Mouse (Mus musculus) heart, postnatal 10 days (tissue): Measurements from ENCODE around the gene Naif1. TPM values are rescaled to one million over a fixed set of nuclear protein-coding genes. Genes with fewer than 3 reads are reported as not detected.

Source experiments
- DNase-seq, 2 experiments: peaks; one replicate each; pipeline ENCODE4 v3.0.0; 2021
- intact Hi-C: fragments of 180-260 bp; cut with DNase I; formaldehyde crosslinking; loops from one replicate; pipeline ENCODE4 v1.15.1; 2025
- total RNA-seq, 2 experiments: library from RNA; stranded (reverse); gene quantifications; 2 replicates each; pipeline ENCODE4 v1.2.3; 2021

Gene Naif1
- total RNA-seq, 2 experiments from 2014 or later: 3.2 to 4.4 TPM

GRCm38 (mm10) chr2:32493301-32493701 is 43.0 kb downstream of the Naif1 start:
- intact Hi-C loops: no loop called here
- DNase-seq: no peak

GRCm38 (mm10) chr2:32494522-32494921 is 44.3 kb downstream of the Naif1 start:
- intact Hi-C loops: no loop called here
- DNase-seq: no peak

DNA sequence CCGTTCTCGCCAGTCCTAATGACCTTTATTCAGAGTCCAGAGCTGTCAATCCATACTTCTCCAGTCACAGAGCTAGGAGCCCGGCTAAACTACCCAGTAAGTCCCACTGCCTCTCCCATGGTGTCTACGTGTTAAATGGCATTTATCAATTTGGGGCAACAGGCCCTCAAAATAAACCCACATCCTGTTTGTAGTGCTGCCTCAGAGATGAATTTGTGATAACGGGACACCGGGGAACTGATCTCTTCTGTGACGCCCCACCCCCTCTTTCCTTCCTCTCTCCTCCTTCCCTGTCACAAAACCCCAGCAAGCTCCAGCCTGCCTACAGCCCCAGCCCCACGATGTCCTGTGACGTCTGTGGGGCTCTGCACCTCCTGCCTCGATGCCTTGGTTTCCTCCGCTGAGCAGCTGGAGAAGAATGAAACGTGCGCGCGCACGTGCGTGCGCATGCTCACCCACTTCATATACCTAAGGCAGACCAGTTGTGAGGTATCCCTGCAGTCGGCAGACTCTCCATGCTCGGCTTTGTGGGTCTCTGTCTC is 45.0 kb downstream of the Naif1 start:
- peak; percentile 42 to 48 for DNase-seq

DNA sequence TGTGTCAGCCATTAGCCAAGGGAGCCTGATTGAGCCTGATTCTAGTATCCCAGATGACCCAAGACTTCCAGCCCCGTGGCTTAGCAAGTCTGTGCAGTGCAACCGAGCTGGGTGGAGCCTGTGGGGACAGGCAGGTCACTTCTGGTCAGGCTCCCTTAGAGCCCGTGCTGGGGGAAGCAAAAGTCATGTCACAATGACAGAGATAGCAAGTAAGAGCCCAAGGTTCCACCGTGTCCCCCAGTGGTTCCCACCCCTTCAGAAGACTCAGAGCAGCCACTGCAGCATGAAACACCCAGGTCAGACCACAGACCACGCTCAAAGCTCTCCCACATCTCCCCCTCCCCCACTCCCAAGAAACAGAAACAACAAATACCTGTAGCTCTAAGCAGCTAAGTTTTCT is 45.9 kb downstream of the Naif1 start:
- no peak for DNase-seq
- intact Hi-C loops: no loop called here

More for the DNA sequence above, 45.0 kb downstream of the Naif1 start:
- intact Hi-C loops: no loop called here

GRCm38 (mm10) chr2:32499365-32499764 is 49.1 kb downstream of the Naif1 start:
- no peak for DNase-seq
- intact Hi-C loops: no loop called here

GRCm38 (mm10) chr2:32500461-32500860 is 50.2 kb downstream of the Naif1 start:
- no peak for DNase-seq
- intact Hi-C loops: no loop called here

DNA sequence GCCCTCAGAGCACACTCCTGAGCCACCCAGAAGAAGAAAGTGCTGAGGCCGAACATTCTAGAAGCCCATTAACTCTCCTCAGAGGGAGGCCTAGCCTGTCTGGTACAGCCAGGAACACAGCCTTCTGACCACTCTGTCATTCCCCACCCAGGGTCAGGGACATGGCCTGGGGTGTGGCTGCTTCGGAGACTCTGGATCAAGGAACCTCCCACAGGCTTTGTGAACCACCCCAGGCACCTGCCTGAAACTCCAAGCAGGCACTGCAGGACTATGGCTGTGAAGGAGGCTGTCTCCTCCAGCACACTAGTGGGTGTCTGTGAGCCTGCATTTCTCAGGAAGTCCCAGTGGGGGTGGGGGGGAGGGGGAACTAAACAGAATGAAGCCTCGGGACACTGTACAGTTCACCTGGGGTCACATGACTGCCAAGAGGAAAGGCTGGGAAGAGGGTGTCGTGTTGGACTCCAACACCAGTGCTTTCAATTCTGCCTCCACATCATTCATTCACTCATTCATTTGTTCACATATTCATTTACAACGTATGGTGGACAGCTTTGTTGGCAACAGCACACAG is 51.6 kb downstream of the Naif1 start:
- DNase-seq: no peak
- intact Hi-C loops: no loop called here

DNA sequence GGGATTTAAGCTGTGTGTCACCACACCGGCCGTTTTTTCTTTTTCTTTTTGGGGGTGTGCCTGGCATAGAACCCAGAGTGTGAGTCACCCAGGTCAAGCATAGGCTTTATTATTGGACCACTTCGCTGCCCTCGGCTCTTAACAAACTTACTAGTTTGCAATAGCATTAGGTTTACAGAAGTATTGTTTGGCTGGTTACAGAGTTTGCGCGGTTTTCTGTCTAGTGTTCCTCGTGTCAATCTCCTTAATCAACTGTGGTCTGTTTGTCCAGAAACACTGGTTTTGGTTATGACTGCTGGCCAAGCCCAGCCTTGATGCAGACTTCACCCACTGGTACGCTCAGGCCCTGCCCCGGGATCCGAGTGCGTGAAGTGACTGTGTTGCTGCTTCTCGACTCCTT is 52.6 kb downstream of the Naif1 start:
- DNase-seq: no peak
- intact Hi-C loops: no loop called here

DNA sequence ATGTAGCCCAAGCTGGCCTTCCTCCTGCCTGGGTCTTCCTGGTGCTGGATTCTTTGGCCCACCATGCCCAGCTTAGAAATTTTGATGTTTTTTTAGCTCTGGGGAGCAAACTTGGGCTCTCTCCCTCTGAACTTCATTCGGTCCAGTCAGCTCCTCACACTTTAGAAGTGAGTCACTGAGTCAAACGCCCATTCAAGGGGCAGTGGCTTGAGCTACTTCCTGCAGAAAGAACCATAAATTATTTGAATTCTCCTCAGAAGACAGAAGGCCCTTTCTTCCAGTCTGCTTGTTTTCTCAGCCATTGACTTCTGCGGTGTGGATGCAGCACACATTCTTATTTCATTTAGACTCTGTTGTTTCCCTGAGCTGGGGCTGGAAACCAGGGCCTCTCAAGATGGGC is 53.3 kb downstream of the Naif1 start:
- intact Hi-C loops: no loop called here
- DNase-seq: no peak

- intact Hi-C loops: no loop called here
- DNase-seq: no peak
These were observed 55.3 kb downstream of the Naif1 start for GRCm38 (mm10) chr2:32505536-32505935.

Other genes starting within 250 kb of the Naif1 start
- gene Pomt1, start 213.9 kb upstream of the Naif1 start, total RNA-seq: 10 to 100 TPM; 13.9 to 14.5 TPM
- 10 to 100 TPM; 30.9 to 34.9 TPM for gene Uck1, start 190.3 kb upstream of the Naif1 start, total RNA-seq
- 10 to 100 TPM; 73.7 to 74.8 TPM for gene Golga2, start 163.1 kb upstream of the Naif1 start, total RNA-seq
- gene Swi5, start 162.4 kb upstream of the Naif1 start, total RNA-seq: 100 to 1,000 TPM; 163 to 182 TPM
- gene Ciz1, start 98.1 kb upstream of the Naif1 start, total RNA-seq: 10 to 100 TPM; 37.4 to 39.3 TPM
- gene Dnm1, start 97.1 kb upstream of the Naif1 start, total RNA-seq: 10 to 100 TPM; 10.0 to 12.5 TPM
- 10 to 100 TPM; 52.7 to 57.4 TPM for gene 1110008P14Rik, start 68.5 kb upstream of the Naif1 start, total RNA-seq
- 1 to 10 TPM; 4.2 to 7.1 TPM for gene Lcn2, start 62.2 kb upstream of the Naif1 start, total RNA-seq
- 10 to 100 TPM; 63.4 to 70.0 TPM for gene Ptges2, start 54.6 kb upstream of the Naif1 start, total RNA-seq
- 10 to 100 TPM; 10.1 to 13.5 TPM for gene Slc25a25, start 988 bp downstream of the Naif1 start, total RNA-seq
- 10 to 100 TPM in 1 of 2 experiments, 1 to 10 TPM in 1; 9.7 to 13.0 TPM for gene Fam102a, start 84.9 kb downstream of the Naif1 start, total RNA-seq
- gene Dpm2, start 120.4 kb downstream of the Naif1 start, total RNA-seq: 10 to 100 TPM; 31.2 to 32.6 TPM
- not detected for gene Pip5kl1, start 124.3 kb downstream of the Naif1 start, total RNA-seq
- gene 9430097D07Rik, start 125.2 kb downstream of the Naif1 start, total RNA-seq: not detected
- 10 to 100 TPM; 29.3 to 31.8 TPM for gene St6galnac4, start 136.6 kb downstream of the Naif1 start, total RNA-seq
- 100 to 1,000 TPM in 1 of 2 experiments, 10 to 100 TPM in 1; 87.9 to 103 TPM for gene St6galnac6, start 149.3 kb downstream of the Naif1 start, total RNA-seq
- 100 to 1,000 TPM; 522 to 538 TPM for gene Ak1, start 171.3 kb downstream of the Naif1 start, total RNA-seq
- gene Eng, start 196.1 kb downstream of the Naif1 start, total RNA-seq: 100 to 1,000 TPM; 152 to 166 TPM